Mouse (Mus musculus): ENCODE measurements around the gene Mettl8. TPM values are rescaled to one million over a fixed set of nuclear protein-coding genes. Genes with fewer than 3 reads are reported as not detected.

The Mettl8 gene
- polyA plus RNA-seq, 1 experiment = 6.6 TPM

DNA sequence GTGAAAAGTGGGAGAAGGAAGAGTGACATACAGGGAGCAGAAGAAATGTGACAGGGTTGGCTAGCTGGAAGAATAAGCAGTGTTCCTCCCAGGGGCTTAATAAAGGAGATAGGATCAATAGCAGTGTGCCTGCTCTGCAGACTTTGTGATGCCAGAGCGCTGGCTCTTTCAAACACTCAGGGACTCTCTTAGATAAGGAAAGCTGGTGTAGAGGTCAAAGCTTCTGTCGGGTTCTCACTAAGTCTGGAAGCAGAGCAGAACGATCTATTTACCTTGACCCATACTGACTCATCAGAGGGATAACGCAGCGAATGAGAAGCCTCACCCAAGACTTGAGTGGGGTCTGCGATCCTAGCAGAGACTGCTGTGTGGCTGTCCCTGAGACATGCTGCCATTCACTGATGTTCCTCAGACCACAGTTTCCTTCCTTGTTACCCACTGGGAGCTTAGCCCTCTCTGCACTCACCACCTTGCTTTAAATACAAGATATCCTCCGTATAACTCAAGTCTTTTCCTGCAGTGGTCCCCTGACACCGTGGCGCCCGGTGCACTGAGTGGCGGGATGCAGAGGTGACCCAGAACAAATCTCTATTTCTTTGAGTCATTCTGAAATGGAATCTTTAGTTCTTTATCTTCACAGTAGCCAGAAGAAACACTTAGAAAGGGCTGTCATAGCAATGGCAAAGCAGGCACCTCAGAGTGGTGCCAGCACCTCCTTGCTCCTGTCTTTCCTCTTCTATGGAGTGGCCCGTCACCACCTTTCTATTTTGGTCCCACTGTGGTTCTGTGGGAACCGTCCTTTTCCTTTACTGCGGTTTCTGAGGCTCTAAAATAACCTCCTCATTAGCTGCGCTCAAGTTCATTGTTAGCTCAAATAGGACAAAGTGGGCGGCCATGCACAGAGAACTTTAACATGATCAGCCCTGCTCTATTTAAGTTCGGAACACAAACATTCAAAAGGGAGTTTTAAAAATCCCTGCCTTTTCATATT is 65.9 kb downstream of the Mettl8 start:
- no peak overlapping the region for H3K27ac ChIP-seq (ENCODE audit: insufficient read depth, low read depth, low read length)
- TF ChIP-seq CTCF (conservative IDR thresholded peaks at IDR 0.05; ENCODE audit: insufficient read depth, insufficient read length, low read depth, low read length) (no peak), POLR2A (IDR thresholded peaks at IDR 0.05; ENCODE audit: low read depth, low read length) (no peak)
- H3K27me3 ChIP-seq (replicated peaks; ENCODE audit: control insufficient read depth, insufficient read depth, low read length) = no peaks in the 10 kb centered on the region
- 75% methylated on average over 17 of the region's 17 CpGs for WGBS
- H3K36me3 ChIP-seq (ENCODE audit: control insufficient read depth, insufficient read depth, low read length) = no peaks in the 10 kb centered on the region
- H3K4me1 ChIP-seq (ENCODE audit: control insufficient read depth, insufficient read depth, low read length) = no peaks in the 10 kb centered on the region
- H3K4me3 ChIP-seq (ENCODE audit: insufficient read depth, low read depth, low read length) = no peak overlapping the region
- no peak for DNase-seq

DNA sequence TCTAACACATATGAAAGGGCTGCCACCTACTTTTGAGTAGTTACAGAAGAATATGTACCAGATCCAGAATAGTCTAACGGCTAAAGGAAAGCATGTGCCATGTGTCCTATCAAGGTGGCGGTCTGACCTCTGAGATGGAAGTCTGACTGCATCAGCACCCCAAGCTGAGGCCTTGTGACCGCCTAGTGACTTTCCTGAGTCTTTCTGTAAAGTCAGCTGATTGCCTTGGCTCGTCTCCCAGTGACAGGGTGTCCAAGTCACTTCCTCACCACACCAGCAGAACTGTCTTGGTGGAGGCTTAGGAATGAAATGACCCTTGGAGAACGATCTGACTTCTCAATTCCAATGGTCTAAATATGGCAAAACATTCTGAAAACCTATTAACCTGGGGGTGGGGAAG is 77.1 kb downstream of the Mettl8 start:
- no peak for TF ChIP-seq POLR2A (IDR thresholded peaks at IDR 0.05; ENCODE audit: low read depth, low read length)
- TF ChIP-seq CTCF (conservative IDR thresholded peaks at IDR 0.05; ENCODE audit: insufficient read depth, insufficient read length, low read depth, low read length) = no peak
- H3K27me3 ChIP-seq (replicated peaks; ENCODE audit: control insufficient read depth, insufficient read depth, low read length) = no peaks in the 10 kb centered on the region
- DNase-seq = peak; percentile 94
- H3K4me3 ChIP-seq (ENCODE audit: insufficient read depth, low read depth, low read length) = no peak overlapping the region
- H3K4me1 ChIP-seq (ENCODE audit: control insufficient read depth, insufficient read depth, low read length) = peaks cover 2% of the 10 kb centered on the region; the same call in 1 of the 2 replicates
- H3K36me3 ChIP-seq (ENCODE audit: control insufficient read depth, insufficient read depth, low read length) = no peaks in the 10 kb centered on the region
- WGBS = 33% methylated on average over 5 of the region's 5 CpGs
- H3K27ac ChIP-seq (ENCODE audit: insufficient read depth, low read depth, low read length) = no peak overlapping the region

- Histone ChIP-seq H3K27ac (ENCODE audit: insufficient read depth, low read depth, low read length) (no peak overlapping the region), H3K36me3 (ENCODE audit: control insufficient read depth, insufficient read depth, low read length) (no peaks in the 10 kb centered on the region), H3K27me3 (replicated peaks; ENCODE audit: control insufficient read depth, insufficient read depth, low read length) (no peaks in the 10 kb centered on the region), H3K4me3 (ENCODE audit: insufficient read depth, low read depth, low read length) (no peak overlapping the region), H3K4me1 (ENCODE audit: control insufficient read depth, insufficient read depth, low read length) (peaks cover 2% of the 10 kb centered on the region; the same call in 1 of the 2 replicates)
- 93% methylated on average over 6 of the region's 6 CpGs for WGBS
- TF ChIP-seq POLR2A (IDR thresholded peaks at IDR 0.05; ENCODE audit: low read depth, low read length) = no peak
- TF ChIP-seq CTCF (conservative IDR thresholded peaks at IDR 0.05; ENCODE audit: insufficient read depth, insufficient read length, low read depth, low read length) = no peak
- no peak for DNase-seq
Observed at GRCm38 (mm10) chr2:70974769-70975168, 80.6 kb downstream of the Mettl8 start.

- Histone ChIP-seq H3K27me3 (replicated peaks; ENCODE audit: control insufficient read depth, insufficient read depth, low read length) (no peaks in the 10 kb centered on the region), H3K27ac (ENCODE audit: insufficient read depth, low read depth, low read length) (no peak overlapping the region), H3K36me3 (ENCODE audit: control insufficient read depth, insufficient read depth, low read length) (no peaks in the 10 kb centered on the region), H3K4me3 (ENCODE audit: insufficient read depth, low read depth, low read length) (no peak overlapping the region), H3K4me1 (ENCODE audit: control insufficient read depth, insufficient read depth, low read length) (no peaks in the 10 kb centered on the region)
- TF ChIP-seq POLR2A (IDR thresholded peaks at IDR 0.05; ENCODE audit: low read depth, low read length) = no peak
- TF ChIP-seq CTCF (conservative IDR thresholded peaks at IDR 0.05; ENCODE audit: insufficient read depth, insufficient read length, low read depth, low read length) = no peak
- DNase-seq = no peak
- 83% methylated on average over 16 of the region's 16 CpGs for whole genome bisulfite sequencing
Observed at GRCm38 (mm10) chr2:70972795-70973518, 82.4 kb downstream of the Mettl8 start.

DNA sequence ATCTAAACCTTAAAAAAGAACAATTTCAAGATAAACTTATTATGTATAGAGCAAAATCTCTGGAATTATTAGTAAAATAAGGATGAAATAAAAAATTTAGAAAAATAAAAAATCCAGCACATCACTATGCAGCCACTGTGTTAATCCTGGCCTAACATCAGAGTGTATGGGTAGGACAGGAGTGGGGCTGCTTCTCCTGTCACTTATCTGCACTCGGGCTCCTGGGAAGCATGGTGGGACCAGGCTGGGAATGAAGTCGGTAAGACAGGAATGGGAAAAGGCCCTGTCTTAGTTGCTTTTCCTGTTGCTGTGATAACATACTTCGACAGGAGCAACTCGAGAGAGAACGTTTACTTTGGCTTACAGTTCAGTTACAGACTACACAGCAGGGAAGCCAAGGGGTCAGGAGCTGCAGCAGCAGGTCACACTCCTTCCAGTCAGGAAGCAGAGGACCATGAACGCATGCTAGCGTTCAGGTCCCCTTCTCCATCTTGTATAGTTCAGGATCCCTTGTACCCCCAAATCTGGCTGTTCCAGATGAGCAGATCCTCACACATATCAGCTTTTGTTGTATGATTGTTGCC is 85.1 kb downstream of the Mettl8 start:
- DNase-seq = no peak
- Histone ChIP-seq H3K36me3 (ENCODE audit: control insufficient read depth, insufficient read depth, low read length) (no peaks in the 10 kb centered on the region), H3K27ac (ENCODE audit: insufficient read depth, low read depth, low read length) (no peak overlapping the region), H3K4me1 (ENCODE audit: control insufficient read depth, insufficient read depth, low read length) (no peaks in the 10 kb centered on the region), H3K4me3 (ENCODE audit: insufficient read depth, low read depth, low read length) (no peak overlapping the region), H3K27me3 (replicated peaks; ENCODE audit: control insufficient read depth, insufficient read depth, low read length) (no peaks in the 10 kb centered on the region)
- 36% methylated on average over 7 of the region's 7 CpGs for WGBS
- TF ChIP-seq POLR2A (IDR thresholded peaks at IDR 0.05; ENCODE audit: low read depth, low read length) = no peak
- TF ChIP-seq CTCF (conservative IDR thresholded peaks at IDR 0.05; ENCODE audit: insufficient read depth, insufficient read length, low read depth, low read length) = no peak

GRCm38 (mm10) chr2:70968305-70968704 is 87.1 kb downstream of the Mettl8 start:
- H3K27ac ChIP-seq (ENCODE audit: insufficient read depth, low read depth, low read length) = no peak overlapping the region
- no peak for DNase-seq

More at GRCm38 (mm10) chr2:70968305-70968704, 87.1 kb downstream of the Mettl8 start:
- Histone ChIP-seq H3K36me3 (ENCODE audit: control insufficient read depth, insufficient read depth, low read length) (no peaks in the 10 kb centered on the region), H3K4me1 (ENCODE audit: control insufficient read depth, insufficient read depth, low read length) (no peaks in the 10 kb centered on the region), H3K27me3 (replicated peaks; ENCODE audit: control insufficient read depth, insufficient read depth, low read length) (no peaks in the 10 kb centered on the region), H3K4me3 (ENCODE audit: insufficient read depth, low read depth, low read length) (no peak overlapping the region)
- TF ChIP-seq CTCF (conservative IDR thresholded peaks at IDR 0.05; ENCODE audit: insufficient read depth, insufficient read length, low read depth, low read length) (no peak), POLR2A (IDR thresholded peaks at IDR 0.05; ENCODE audit: low read depth, low read length) (no peak)
- WGBS = 92% methylated on average over 2 of the region's 2 CpGs

Measured in kidney, adult 2 months (tissue).